Mouse (Mus musculus) liver, postnatal 0 days (tissue): Measurements from ENCODE around the gene Gm14137.

Source experiments
- CTCF ChIP-seq: sonication (generic); IDR thresholded peaks from 2 replicates; pipeline ENCODE4 v1.5.1; 2016; ENCODE audit warnings: antibody characterized with exemption, low read depth
- EP300 ChIP-seq: IDR thresholded peaks from 2 replicates; pipeline ENCODE4 v1.6.1; 2016; ENCODE audit warnings: antibody characterized with exemption, low read depth, mild to moderate bottlenecking

- TF ChIP-seq CTCF, result peak; percentile 29
- TF ChIP-seq EP300, result no peak
Observed at GRCm38 (mm10) chr2:119156681-119157572, 17.4 kb upstream of the Gm14137 start, which contains the start of gene Rmdn3.
